Mouse (Mus musculus): ENCODE measurements around the gene Sparcl1.

- no peak for TF ChIP-seq CTCF (IDR thresholded peaks at IDR 0.05; ENCODE audit: low read depth, low read length)
- TF ChIP-seq POLR2A (IDR thresholded peaks at IDR 0.05; ENCODE audit: extremely low read depth, insufficient read depth, low read length): no peak
Observed at GRCm38 (mm10) chr5:104036686-104037085, 76.8 kb downstream of the Sparcl1 start.

Data from liver, adult 2 months (tissue).